Mouse (Mus musculus) heart, embryonic 10.5 days (tissue): ENCODE results near the gene Gm28041. TPM values are rescaled to one million over a fixed set of nuclear protein-coding genes. Genes with fewer than 3 reads are reported as not detected.
"Not testable (repeated sequence)": the region's sequence is repeated elsewhere in the genome, so short reads cannot be mapped to it uniquely, and the experiment has no call there.

Experiments used
- DNase-seq: peaks from one replicate; pipeline ENCODE4 v3.0.0-alpha.2; 2017; ENCODE audit warnings: low spot score
- H3K27ac ChIP-seq: fragments of 300-500 bp; sonication (generic); 2 replicates; pipeline ENCODE4 v1.5.1; 2016; ENCODE audit warnings: mild to moderate bottlenecking
- H3K27me3 ChIP-seq: fragments of 300-500 bp; sonication (generic); 2 replicates; pipeline ENCODE4 v1.6.1; 2016; ENCODE audit warnings: mild to moderate bottlenecking; ENCODE audit not compliant: poor library complexity, insufficient read depth, severe bottlenecking
- H3K36me3 ChIP-seq: fragments of 300-500 bp; sonication (generic); 2 replicates; pipeline ENCODE4 v1.6.1; 2016; ENCODE audit warnings: mild to moderate bottlenecking, moderate library complexity
- H3K4me1 ChIP-seq: fragments of 300-500 bp; sonication (generic); 2 replicates; pipeline ENCODE4 v1.6.1; 2016; ENCODE audit warnings: mild to moderate bottlenecking
- H3K4me3 ChIP-seq: fragments of 300-500 bp; sonication (generic); 2 replicates; pipeline ENCODE4 v1.5.1; 2016; ENCODE audit warnings: mild to moderate bottlenecking, moderate library complexity
- H3K9me3 ChIP-seq: fragments of 300-500 bp; sonication (generic); 2 replicates; pipeline ENCODE4 v1.6.1; 2016; ENCODE audit warnings: mild to moderate bottlenecking, moderate library complexity
- WGBS: fragments of 180-500 bp; shearing (Covaris S2); methylation state at CpG from one replicate; pipeline ENCODE4 v1.1.7; 2016; 5-methylcytosine and 5-hydroxymethylcytosine counted together
- polyA plus RNA-seq: library from polyadenylated mRNA; unstranded; fragments of >200 nt; fragmentation: Nextera tagmentation; extraction: Ambion mirVana; gene quantifications from 2 replicates; pipeline ENCODE4 v1.2.1, GENCODE M21; 2016

Gene Gm28041
- polyA plus RNA-seq = 0.25 and 0.57 TPM in 2 replicates

- Histone ChIP-seq H3K4me3 (peak within 1 kb of the TSS; percentile 63), H3K27ac (peak within 1 kb of the TSS; percentile 64; the same call in 1 of the 2 replicates)
- DNase-seq = peak; percentile 92
- WGBS = 10% methylated on average over 14 of the region's 15 CpGs
- H3K9me3 ChIP-seq, H3K4me1 ChIP-seq, H3K36me3 ChIP-seq, H3K27me3 ChIP-seq: not testable (repeated sequence)
Observed at GRCm38 (mm10) chr13:67375050-67375911, at the start of gene Gm28041, which contains the start of gene Zfp456. TSS of gene Gm28041 (minus strand) at chr13:67375733. TSS of gene Zfp456 (minus strand) at chr13:67375810.

GRCm38 (mm10) chr13:67422532-67422931 is 47.0 kb upstream of the Gm28041 start:
- H3K9me3 ChIP-seq, H3K36me3 ChIP-seq, H3K27ac ChIP-seq, H3K27me3 ChIP-seq, H3K4me1 ChIP-seq, H3K4me3 ChIP-seq, DNase-seq: not testable (repeated sequence)
- WGBS = 83% methylated on average over 2 of the region's 2 CpGs

GRCm38 (mm10) chr13:67421207-67421857 is 45.8 kb upstream of the Gm28041 start, which contains the start of gene Zfp459:
TSS of gene Zfp459 (minus strand) at chr13:67421418.
- Histone ChIP-seq H3K27me3 (no peaks in the 10 kb centered on the region), H3K9me3 (no peaks in the 10 kb centered on the region), H3K27ac (peak within 1 kb of the TSS; percentile 84), H3K36me3 (no peaks in the 10 kb centered on the region), H3K4me1 (peaks cover 3% of the 10 kb centered on the region; the same call in 1 of the 2 replicates), H3K4me3 (peak within 1 kb of the TSS; percentile 72)
- WGBS = 3% methylated on average over 22 of the region's 22 CpGs
- peak; percentile 83 for DNase-seq

GRCm38 (mm10) chr13:67420558-67421206 is 45.1 kb upstream of the Gm28041 start:
- no peaks in the 10 kb centered on the region for H3K9me3 ChIP-seq
- DNase-seq = no peak
- peak overlapping the region; percentile 72 for H3K4me3 ChIP-seq
- peak overlapping the region; percentile 84 for H3K27ac ChIP-seq
- peaks cover 3% of the 10 kb centered on the region; the same call in 1 of the 2 replicates for H3K4me1 ChIP-seq
- 34% methylated on average over 11 of the region's 11 CpGs for WGBS
- no peaks in the 10 kb centered on the region for H3K27me3 ChIP-seq
- H3K36me3 ChIP-seq = no peaks in the 10 kb centered on the region

GRCm38 (mm10) chr13:67416811-67417210 is 41.3 kb upstream of the Gm28041 start:
- WGBS = 84% methylated on average over 3 of the region's 3 CpGs
- peaks cover 3% of the 10 kb centered on the region; the same call in 1 of the 2 replicates for H3K4me1 ChIP-seq
- H3K36me3 ChIP-seq = no peaks in the 10 kb centered on the region
- no peak overlapping the region for H3K27ac ChIP-seq
- no peaks in the 10 kb centered on the region for H3K9me3 ChIP-seq
- no peak overlapping the region for H3K4me3 ChIP-seq
- no peaks in the 10 kb centered on the region for H3K27me3 ChIP-seq
- no peak for DNase-seq

GRCm38 (mm10) chr13:67415759-67416158 is 40.2 kb upstream of the Gm28041 start:
- 81% methylated on average over 6 of the region's 6 CpGs for WGBS
- Histone ChIP-seq H3K36me3 (no peaks in the 10 kb centered on the region), H3K9me3 (no peaks in the 10 kb centered on the region), H3K4me1 (peaks cover under 1% of the 10 kb centered on the region; the same call in 1 of the 2 replicates), H3K27ac (no peak overlapping the region), H3K4me3 (no peak overlapping the region), H3K27me3 (no peaks in the 10 kb centered on the region)
- no peak for DNase-seq

- H3K27ac ChIP-seq, H3K36me3 ChIP-seq, H3K9me3 ChIP-seq, DNase-seq, H3K4me1 ChIP-seq, H3K27me3 ChIP-seq, H3K4me3 ChIP-seq: not testable (repeated sequence)
- WGBS = 70% methylated on average over 3 of the region's 3 CpGs
Observed at GRCm38 (mm10) chr13:67413634-67414033, 38.1 kb upstream of the Gm28041 start.

- Histone ChIP-seq H3K4me3 (peak within 1 kb of the TSS; percentile 70), H3K27ac (peak within 1 kb of the TSS; percentile 83)
- H3K36me3 ChIP-seq, H3K4me1 ChIP-seq, H3K9me3 ChIP-seq, H3K27me3 ChIP-seq: not testable (repeated sequence)
- 4% methylated on average over 16 of the region's 16 CpGs for WGBS
- DNase-seq = peak; percentile 90
Observed at GRCm38 (mm10) chr13:67399183-67399903, 23.8 kb upstream of the Gm28041 start, which contains the start of gene Zfp429. TSS of gene Zfp429 (minus strand) at chr13:67399819.

- not testable (repeated sequence) for H3K4me3 ChIP-seq, H3K4me1 ChIP-seq, H3K9me3 ChIP-seq, H3K27me3 ChIP-seq, H3K36me3 ChIP-seq, DNase-seq, H3K27ac ChIP-seq
- WGBS = 71% methylated on average over 3 of the region's 3 CpGs
Observed at GRCm38 (mm10) chr13:67376255-67376654, 722 bp upstream of the Gm28041 start.

GRCm38 (mm10) chr13:67360131-67360744 is 15.3 kb downstream of the Gm28041 start, which contains the start of the genes Gm28044 and Zfp953:
TSS of gene Gm28044 (minus strand) at chr13:67360536.
TSS of gene Zfp953 (minus strand) at chr13:67360605.
- Histone ChIP-seq H3K9me3 (no peaks in the 10 kb centered on the region), H3K27ac (peak within 1 kb of the TSS; percentile 90), H3K4me3 (peak within 1 kb of the TSS; percentile 79), H3K4me1 (no peaks in the 10 kb centered on the region; the same call in 1 of the 2 replicates), H3K36me3 (no peaks in the 10 kb centered on the region), H3K27me3 (no peaks in the 10 kb centered on the region)
- 0% methylated on average over 15 of the region's 15 CpGs for WGBS
- DNase-seq = peak; percentile 93

GRCm38 (mm10) chr13:67351854-67352253 is 23.7 kb downstream of the Gm28041 start:
- Histone ChIP-seq H3K27me3 (no peaks in the 10 kb centered on the region), H3K4me3 (no peak overlapping the region), H3K4me1 (no peaks in the 10 kb centered on the region), H3K36me3 (no peaks in the 10 kb centered on the region), H3K27ac (no peak overlapping the region), H3K9me3 (no peaks in the 10 kb centered on the region)
- no peak for DNase-seq

- no peak overlapping the region for H3K4me3 ChIP-seq
- H3K27ac ChIP-seq = no peak overlapping the region
- peaks cover 17% of the 10 kb centered on the region; the same call in 1 of the 2 replicates for H3K36me3 ChIP-seq
- 85% methylated on average over 2 of the region's 2 CpGs for WGBS
- DNase-seq = no peak
- H3K9me3 ChIP-seq = no peaks in the 10 kb centered on the region
- no peaks in the 10 kb centered on the region for H3K27me3 ChIP-seq
- H3K4me1 ChIP-seq = no peaks in the 10 kb centered on the region
Observed at GRCm38 (mm10) chr13:67343422-67343821, 32.1 kb downstream of the Gm28041 start.
